Comparison of ENCODE assay signal across 11 mouse cellular contexts in genomic region chr1:79856756-79857155, GRCm38 (mm10). TPM values are rescaled to one million over a fixed set of nuclear protein-coding genes. Genes with fewer than 3 reads are reported as not detected.
DNase-seq lines count a peak whose midpoint lies in the region; ATAC-seq lines count a peak whose summit lies in the region.
"Had no signal": no experiment of that assay in that cellular context is flagged by ENCODE, and none has a peak within 500 bp of the region (broad histone marks: within the 10 kb centered on the region; RNA-seq: fewer than 3 reads in every experiment).

No protein-coding gene starts in this region.

- H3K36me3 ChIP-seq in kidney, embryonic 14.5 days (ENCODE audit: control insufficient read depth, insufficient read depth, low read length) = no peaks in the 10 kb centered on the region
- H3K36me3 ChIP-seq in embryonic facial prominence, embryonic 14.5 days (ENCODE audit: control insufficient read depth, insufficient read depth, low read length) = no peaks in the 10 kb centered on the region
- H3K36me3 ChIP-seq in midbrain, embryonic 14.5 days (ENCODE audit: control insufficient read depth, insufficient read depth, low read length) = no peaks in the 10 kb centered on the region
- H3K36me3 ChIP-seq: liver, embryonic 13.5 days had no signal

- 0 out of 2 replicates have a peak overlapping the region, but pooled peaks have one; percentile 1 for H3K4me3 ChIP-seq in kidney, embryonic 14.5 days (ENCODE audit: low read length)
- peak overlapping the region; percentile 77 for H3K4me3 ChIP-seq in embryonic facial prominence, embryonic 14.5 days (ENCODE audit: low read depth, low read length)
- H3K4me3 ChIP-seq in midbrain, embryonic 14.5 days (replicated peaks; ENCODE audit: low read depth, low read length) = peak overlapping the region; percentile 73; the same call in 1 of the 2 replicates
- H3K4me3 ChIP-seq: liver, embryonic 13.5 days had no signal

- no peak for ATAC-seq in kidney, embryonic 14.5 days (ENCODE audit: low FRiP score, low TSS enrichment)
- no peak for ATAC-seq in embryonic facial prominence, embryonic 14.5 days (ENCODE audit: low read depth)
- no peak for ATAC-seq in midbrain, embryonic 14.5 days (ENCODE audit: low FRiP score, low TSS enrichment)

- H3K9ac ChIP-seq in kidney, embryonic 14.5 days (ENCODE audit: low read depth, low read length) = no peak overlapping the region
- no peak overlapping the region for H3K9ac ChIP-seq in embryonic facial prominence, embryonic 14.5 days (ENCODE audit: low read depth, low read length)
- H3K9ac ChIP-seq in midbrain, embryonic 14.5 days (replicated peaks; ENCODE audit: low read length) = no peak overlapping the region
- H3K9ac ChIP-seq: liver, embryonic 13.5 days had no signal

- H3K4me1 ChIP-seq in kidney, embryonic 14.5 days (ENCODE audit: control insufficient read depth, insufficient read depth, low read length) = peaks cover 12% of the 10 kb centered on the region
- H3K4me1 ChIP-seq in embryonic facial prominence, embryonic 14.5 days (ENCODE audit: control insufficient read depth, insufficient read depth, low read length) = peaks cover 25% of the 10 kb centered on the region
- peaks cover 21% of the 10 kb centered on the region for H3K4me1 ChIP-seq in midbrain, embryonic 14.5 days (ENCODE audit: control insufficient read depth, insufficient read depth, low read length)

- WGBS in kidney, embryonic 14.5 days = 62% methylated on average over 4 of the region's 4 CpGs
- WGBS in embryonic facial prominence, embryonic 14.5 days = 62% methylated on average over 4 of the region's 4 CpGs
- WGBS in midbrain, embryonic 14.5 days = 45% methylated on average over 4 of the region's 4 CpGs

- no peak overlapping the region for H3K4me2 ChIP-seq in kidney, embryonic 14.5 days (replicated peaks; ENCODE audit: low read depth, low read length)
- peak overlapping the region; percentile 89 for H3K4me2 ChIP-seq in embryonic facial prominence, embryonic 14.5 days (ENCODE audit: low read depth, low read length)
- peak overlapping the region; percentile 98 for H3K4me2 ChIP-seq in midbrain, embryonic 14.5 days (ENCODE audit: low read length)
- H3K4me2 ChIP-seq: liver, embryonic 13.5 days had no signal

- no peaks in the 10 kb centered on the region for H3K9me3 ChIP-seq in kidney, embryonic 14.5 days (ENCODE audit: control insufficient read depth, low read length)
- H3K9me3 ChIP-seq in embryonic facial prominence, embryonic 14.5 days (ENCODE audit: control insufficient read depth, low read length) = no peaks in the 10 kb centered on the region
- H3K9me3 ChIP-seq in midbrain, embryonic 14.5 days (ENCODE audit: control insufficient read depth, low read length) = no peaks in the 10 kb centered on the region
- H3K9me3 ChIP-seq: liver, embryonic 13.5 days had no signal

- DNase-seq in kidney, adult 18-20 months = no peak
- peak; percentile 14 for DNase-seq in ES-CJ7 (ENCODE audit: low read depth, low spot score)
- DNase-seq in embryonic facial prominence, embryonic 14.5 days (ENCODE audit: low spot score) = no peak
- DNase-seq in midbrain, embryonic 14.5 days = no peak
- no peak for DNase-seq in thymus, postnatal 4 days
- DNase-seq in urinary bladder, postnatal 10 days (ENCODE audit: low spot score) = no peak
- no peak for DNase-seq in heart, postnatal 14 days
- DNase-seq: liver, embryonic 13.5 days; spleen, adult 18-20 months; thymus, postnatal 14 days had no signal

- no peak overlapping the region for H3K27ac ChIP-seq in kidney, embryonic 14.5 days (ENCODE audit: low read depth, low read length)
- no peak overlapping the region for H3K27ac ChIP-seq in embryonic facial prominence, embryonic 14.5 days (replicated peaks; ENCODE audit: low read depth, low read length)
- H3K27ac ChIP-seq in midbrain, embryonic 14.5 days (replicated peaks; ENCODE audit: low read depth, low read length) = no peak overlapping the region
- H3K27ac ChIP-seq: liver, embryonic 13.5 days had no signal

- no peaks in the 10 kb centered on the region for H3K27me3 ChIP-seq in kidney, embryonic 14.5 days (ENCODE audit: control insufficient read depth, insufficient read depth, low read length)
- no peaks in the 10 kb centered on the region for H3K27me3 ChIP-seq in embryonic facial prominence, embryonic 14.5 days (replicated peaks; ENCODE audit: control insufficient read depth, insufficient read depth, low read length)
- H3K27me3 ChIP-seq in midbrain, embryonic 14.5 days (ENCODE audit: control insufficient read depth, insufficient read depth, low read length) = peaks cover 27% of the 10 kb centered on the region

- intact Hi-C loops in heart, postnatal 14 days (cut with DNase I) = loop anchor here (5.0 kb wide), 1 partner anchor 34 kb away; no protein-coding TSS in a partner anchor

RNA-seq across cellular contexts. Expression of gene Serpine2, which starts 4.2 kb away (rescaled TPM):
- 108 and 136 TPM in 2 replicates for polyA plus RNA-seq in kidney, embryonic 14.5 days (2014; fragmentation: Nextera tagmentation; extraction: Ambion mirVana)
- 287 and 300 TPM in 2 replicates for polyA plus RNA-seq in embryonic facial prominence, embryonic 14.5 days (2014; fragmentation: Nextera tagmentation; extraction: Ambion mirVana)
- 199 and 214 TPM in 2 replicates for polyA plus RNA-seq in midbrain, embryonic 14.5 days (2014; fragmentation: Nextera tagmentation; extraction: Ambion mirVana)
- total RNA-seq in heart, postnatal 14 days (2021) = 10 to 100 TPM; 22.2 to 22.9 TPM

Comparison
In these comparisons a context has a peak if more than half of its experiments do, and no peak if none do; other contexts are left out.
1. H3K4me3 ChIP-seq: peak in every context shown above with its lines; median percentile 77 in embryonic facial prominence, embryonic 14.5 days; 73 in midbrain, embryonic 14.5 days; 1 in kidney, embryonic 14.5 days.